Mouse (Mus musculus) neural tube, embryonic 10.5 days (tissue): ENCODE measurements at regions not wholly inside any gene's neighbourhood (a gene's known extent, or its start where the extent isn't known, plus 50 kb on each side); places are given as distances from the start of the nearest gene placed in this dataset.
A peak's percentile ranks its signal among the peaks of the same experiment; 100 is the strongest.

Experiments
- DNase-seq: peaks from one replicate; pipeline ENCODE4 v3.0.0-alpha.2; 2017; ENCODE audit warnings: low spot score; ENCODE audit errors: extremely low spot score

GRCm38 (mm10) chr13:40652916-40653315, 85.3 kb downstream of the Tfap2a start:
- no peak for DNase-seq

- DNase-seq: peak; percentile 49
Measured at GRCm38 (mm10) chr13:40651056-40651455, 87.1 kb downstream of the Tfap2a start.

GRCm38 (mm10) chr13:40650036-40650709, 88.0 kb downstream of the Tfap2a start:
- peak; percentile 28 for DNase-seq

- DNase-seq: no peak
Measured at GRCm38 (mm10) chr13:40649096-40650035, 88.8 kb downstream of the Tfap2a start.

- no peak for DNase-seq
Measured at GRCm38 (mm10) chr13:40646131-40646530, 92.0 kb downstream of the Tfap2a start.

GRCm38 (mm10) chr13:40645646-40646045, 92.5 kb downstream of the Tfap2a start:
- DNase-seq: no peak

- no peak for DNase-seq
Measured at GRCm38 (mm10) chr13:40642931-40643330, 95.2 kb downstream of the Tfap2a start.

- DNase-seq: no peak
Measured at GRCm38 (mm10) chr13:40637269-40637668, 100.9 kb downstream of the Tfap2a start.

- no peak for DNase-seq
Measured at GRCm38 (mm10) chr13:40617881-40618280, 120.3 kb downstream of the Tfap2a start.

GRCm38 (mm10) chr13:40608526-40608925, 129.7 kb downstream of the Tfap2a start:
- no peak for DNase-seq

- DNase-seq: peak; percentile 56
Measured at GRCm38 (mm10) chr13:40606405-40607271, 131.5 kb downstream of the Tfap2a start.

- DNase-seq: no peak
Measured at GRCm38 (mm10) chr13:40605686-40606404, 132.3 kb downstream of the Tfap2a start.

- no peak for DNase-seq
Measured at GRCm38 (mm10) chr13:40574981-40575745, 163.0 kb downstream of the Tfap2a start.

- DNase-seq: no peak
Measured at GRCm38 (mm10) chr13:40569461-40569860, 168.7 kb downstream of the Tfap2a start.

GRCm38 (mm10) chr13:40567821-40568220, 170.4 kb downstream of the Tfap2a start:
- no peak for DNase-seq

GRCm38 (mm10) chr13:40564351-40564750, 173.8 kb downstream of the Tfap2a start:
- DNase-seq: no peak

GRCm38 (mm10) chr13:40554368-40554767, 183.8 kb downstream of the Tfap2a start:
- no peak for DNase-seq

GRCm38 (mm10) chr13:40525501-40525900, 164.3 kb upstream of the Ofcc1 start:
- no peak for DNase-seq

- no peak for DNase-seq
Measured at GRCm38 (mm10) chr13:40523115-40523514, 161.9 kb upstream of the Ofcc1 start.

- no peak for DNase-seq
Measured at GRCm38 (mm10) chr13:40518180-40518579, 156.9 kb upstream of the Ofcc1 start.
